Mouse (Mus musculus): ENCODE results near the gene Usp37. TPM values are rescaled to one million over a fixed set of nuclear protein-coding genes. Genes with fewer than 3 reads are reported as not detected.
A peak's percentile ranks its signal among the peaks of the same experiment; 100 is the strongest.

Gene Usp37
- polyA plus RNA-seq (2015; fragmentation: Nextera tagmentation; extraction: Ambion mirVana), result 9.1 and 9.8 TPM in 2 replicates

DNA sequence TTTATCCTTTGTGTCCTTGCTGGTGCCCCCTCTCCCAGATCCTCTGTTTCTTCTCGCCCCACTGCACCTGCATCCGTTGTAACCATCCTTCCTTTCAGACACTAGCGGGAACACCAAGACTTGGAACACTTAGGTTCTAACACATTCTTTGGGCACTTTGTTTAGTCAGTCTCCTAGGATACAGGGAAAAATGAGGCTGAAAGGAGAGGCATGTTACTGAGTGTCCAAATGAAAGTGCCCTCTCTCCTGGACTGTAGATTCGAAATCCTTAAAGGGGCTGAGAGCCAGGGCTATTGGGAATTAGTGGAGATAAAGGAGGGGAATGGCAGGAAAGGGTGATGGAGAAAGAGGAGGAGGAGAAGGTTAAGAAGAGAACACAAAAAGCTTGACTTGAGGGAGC is at the start of gene Usp37:
Gene Usp37, minus strand, starts transcription at position 101 of the 400 bp plus-strand sequence.
- no peak for TF ChIP-seq EP300 (IDR thresholded peaks at IDR 0.05)
- Histone ChIP-seq H3K36me3 (ENCODE audit: insufficient read depth, low read length) (no peaks in the 10 kb centered on the region), H3K27ac (ENCODE audit: low read length) (no peak within 1 kb of the TSS), H3K4me1 (ENCODE audit: insufficient read depth, low read depth, low read length) (no peaks in the 10 kb centered on the region), H3K27me3 (replicated peaks; ENCODE audit: insufficient read depth, low read length) (no peaks in the 10 kb centered on the region), H3K4me2 (replicated peaks; ENCODE audit: low read depth, low read length) (0 out of 2 replicates have a peak within 1 kb of the TSS, but pooled peaks have one; percentile 22), H3K9ac (replicated peaks; ENCODE audit: low read depth) (no peak within 1 kb of the TSS), H3K4me3 (ENCODE audit: low read depth, low read length) (no peak within 1 kb of the TSS), H3K9me3 (ENCODE audit: low read length) (no peaks in the 10 kb centered on the region)
- ATAC-seq, result no peak
- WGBS, result 59% methylated on average over 4 of the region's 4 CpGs
- no peak for DNase-seq (ENCODE audit: low spot score)

DNA sequence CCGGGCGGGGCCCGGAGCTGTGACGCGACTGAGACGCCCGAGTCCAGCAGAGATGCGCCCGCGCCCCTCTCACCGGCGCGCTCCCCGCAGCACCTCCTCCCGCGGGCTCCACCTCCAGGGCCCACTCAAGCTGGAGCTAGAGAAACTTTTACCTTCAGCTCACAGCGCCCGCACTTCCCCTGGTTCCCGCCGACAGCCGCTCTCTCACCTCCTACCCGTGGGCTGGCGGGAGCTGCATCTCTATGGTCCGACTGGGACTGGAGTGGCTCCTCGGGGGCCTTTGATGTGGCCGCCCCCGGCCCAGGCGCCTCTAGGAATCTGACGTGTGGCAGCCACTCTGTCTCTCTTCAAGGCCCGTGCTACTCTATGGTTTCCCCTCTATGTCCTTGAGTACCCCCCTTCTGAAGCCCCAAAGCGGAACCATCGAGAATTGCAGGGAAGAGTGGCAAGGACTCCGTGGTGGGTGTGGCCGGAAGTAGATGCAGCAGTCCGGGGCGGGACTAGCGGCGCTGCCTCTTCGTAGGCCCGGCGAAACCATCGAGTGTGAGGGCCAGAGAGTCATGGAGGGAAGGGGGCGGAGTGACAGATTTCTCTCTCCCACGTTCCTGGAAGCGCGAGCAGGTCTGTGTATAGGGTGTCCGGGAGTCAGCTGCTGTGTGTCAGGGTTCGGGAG is 43.8 kb upstream of the Usp37 start, which contains the start of the genes Zfp142 and Bcs1l:
Gene Zfp142, minus strand, starts transcription at position 474 of the 673 bp plus-strand sequence.
Gene Bcs1l, plus strand, starts transcription at position 517 of the 673 bp plus-strand sequence.
- no peaks in the 10 kb centered on the region for H3K27me3 ChIP-seq (replicated peaks; ENCODE audit: insufficient read depth, low read length)
- H3K27ac ChIP-seq (ENCODE audit: low read length), result peak within 1 kb of the TSS; percentile 55
- DNase-seq (ENCODE audit: low spot score), result peak; percentile 100
- peak within 1 kb of the TSS; percentile 72 for H3K4me3 ChIP-seq (ENCODE audit: low read depth, low read length)
- TF ChIP-seq EP300 (IDR thresholded peaks at IDR 0.05) (peak; percentile 80), CTCF (IDR thresholded peaks at IDR 0.05) (peak; percentile 40)
- H3K9me3 ChIP-seq (ENCODE audit: low read length), result no peaks in the 10 kb centered on the region
- H3K9ac ChIP-seq (replicated peaks; ENCODE audit: low read depth), result peak within 1 kb of the TSS; percentile 50
- peak within 1 kb of the TSS; percentile 72 for H3K4me2 ChIP-seq (replicated peaks; ENCODE audit: low read depth, low read length)
- WGBS, result 0% methylated on average over 48 of the region's 48 CpGs
- ATAC-seq, result peak; percentile 98
- H3K4me1 ChIP-seq (ENCODE audit: insufficient read depth, low read depth, low read length), result peaks cover 5% of the 10 kb centered on the region; the same call in 1 of the 2 replicates
- peaks cover 8% of the 10 kb centered on the region; the same call in 1 of the 2 replicates for H3K36me3 ChIP-seq (ENCODE audit: insufficient read depth, low read length)

DNA sequence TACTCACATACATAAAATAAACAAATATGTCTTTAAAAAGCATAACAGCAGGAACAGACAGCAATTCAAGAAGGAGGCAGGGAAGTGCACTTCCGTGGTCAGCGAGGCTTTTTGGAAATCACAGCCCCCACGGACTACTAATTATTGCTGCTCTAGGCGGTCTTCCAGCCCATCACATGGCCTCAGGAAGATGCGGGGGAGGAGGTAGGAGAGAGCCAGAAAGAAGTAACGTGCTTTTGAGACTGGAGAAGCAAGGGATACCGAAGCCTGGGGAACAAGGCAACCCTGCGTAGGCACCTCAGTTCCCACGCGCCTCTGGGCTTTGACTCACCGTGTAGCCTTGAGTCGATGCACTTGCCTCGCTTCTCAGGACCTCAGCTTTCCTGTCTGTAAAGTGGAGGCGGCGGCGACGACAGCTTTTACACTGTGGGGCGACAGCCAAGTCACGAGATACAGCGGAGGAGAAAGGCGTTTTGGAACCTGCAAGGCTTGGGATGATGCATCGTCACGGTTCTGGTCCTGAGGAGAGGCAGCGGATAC is 43.2 kb upstream of the Usp37 start:
- no peak for ATAC-seq
- peak overlapping the region; percentile 72 for H3K4me2 ChIP-seq (replicated peaks; ENCODE audit: low read depth, low read length)
- no peaks in the 10 kb centered on the region for H3K9me3 ChIP-seq (ENCODE audit: low read length)
- no peak for TF ChIP-seq CTCF (IDR thresholded peaks at IDR 0.05)
- no peak for TF ChIP-seq EP300 (IDR thresholded peaks at IDR 0.05)
- no peaks in the 10 kb centered on the region for H3K27me3 ChIP-seq (replicated peaks; ENCODE audit: insufficient read depth, low read length)
- peak overlapping the region; percentile 72 for H3K4me3 ChIP-seq (ENCODE audit: low read depth, low read length)
- under 1% methylated on average over 24 of the region's 24 CpGs for WGBS
- peak overlapping the region; percentile 55 for H3K27ac ChIP-seq (ENCODE audit: low read length)
- H3K4me1 ChIP-seq (ENCODE audit: insufficient read depth, low read depth, low read length), result peaks cover 5% of the 10 kb centered on the region; the same call in 1 of the 2 replicates
- peak overlapping the region; percentile 41 for H3K9ac ChIP-seq (replicated peaks; ENCODE audit: low read depth)
- peak; percentile 26 for DNase-seq (ENCODE audit: low spot score)
- H3K36me3 ChIP-seq (ENCODE audit: insufficient read depth, low read length), result peaks cover 8% of the 10 kb centered on the region; the same call in 1 of the 2 replicates

DNA sequence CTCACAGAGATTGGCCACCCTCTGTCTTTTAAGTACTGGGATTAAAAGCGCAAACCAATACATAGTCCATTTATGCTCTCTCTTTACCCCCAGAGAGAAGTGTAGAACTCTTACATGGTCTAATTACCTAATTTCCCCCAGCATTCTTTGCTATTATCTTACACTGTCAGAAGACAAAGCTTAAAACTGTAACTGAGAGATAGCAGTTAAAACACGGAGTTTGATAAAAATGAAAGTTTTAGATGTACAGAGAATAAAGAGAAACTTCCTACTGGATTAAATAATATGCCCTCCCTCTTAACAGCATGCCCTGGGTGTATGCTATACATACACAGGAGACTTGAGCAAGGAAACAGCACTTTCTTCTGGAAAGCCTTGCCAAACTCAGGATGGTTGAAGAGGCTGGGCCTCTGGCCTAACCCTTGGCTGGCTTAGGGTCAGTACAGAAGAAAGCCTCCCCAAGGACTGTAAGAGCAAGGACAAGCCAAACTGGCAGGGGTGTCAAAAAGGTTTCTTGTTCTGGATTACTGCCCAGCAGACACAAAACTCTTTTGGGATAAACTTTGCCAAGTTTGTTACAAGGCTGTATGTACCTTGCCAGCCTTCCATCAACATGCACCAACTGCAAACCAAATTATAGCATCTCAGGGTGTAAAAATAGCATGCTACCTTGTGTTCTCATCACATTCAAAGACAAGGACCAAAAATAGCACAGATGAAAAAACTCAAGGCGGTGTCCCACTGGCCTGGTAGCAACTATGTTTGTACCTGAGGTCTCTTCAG is 40.7 kb upstream of the Usp37 start:
- Histone ChIP-seq H3K27me3 (replicated peaks; ENCODE audit: insufficient read depth, low read length) (no peaks in the 10 kb centered on the region), H3K9ac (replicated peaks; ENCODE audit: low read depth) (no peak overlapping the region), H3K4me3 (ENCODE audit: low read depth, low read length) (no peak overlapping the region), H3K4me1 (ENCODE audit: insufficient read depth, low read depth, low read length) (peaks cover 5% of the 10 kb centered on the region; the same call in 1 of the 2 replicates), H3K36me3 (ENCODE audit: insufficient read depth, low read length) (peaks cover 5% of the 10 kb centered on the region; the same call in 1 of the 2 replicates), H3K4me2 (replicated peaks; ENCODE audit: low read depth, low read length) (no peak overlapping the region), H3K27ac (ENCODE audit: low read length) (no peak overlapping the region), H3K9me3 (ENCODE audit: low read length) (no peaks in the 10 kb centered on the region)
- TF ChIP-seq CTCF (IDR thresholded peaks at IDR 0.05) (no peak), EP300 (IDR thresholded peaks at IDR 0.05) (no peak)
- DNase-seq (ENCODE audit: low spot score) (no peak), ATAC-seq (no peak)
- 87% methylated on average over 3 of the region's 3 CpGs for WGBS

DNA sequence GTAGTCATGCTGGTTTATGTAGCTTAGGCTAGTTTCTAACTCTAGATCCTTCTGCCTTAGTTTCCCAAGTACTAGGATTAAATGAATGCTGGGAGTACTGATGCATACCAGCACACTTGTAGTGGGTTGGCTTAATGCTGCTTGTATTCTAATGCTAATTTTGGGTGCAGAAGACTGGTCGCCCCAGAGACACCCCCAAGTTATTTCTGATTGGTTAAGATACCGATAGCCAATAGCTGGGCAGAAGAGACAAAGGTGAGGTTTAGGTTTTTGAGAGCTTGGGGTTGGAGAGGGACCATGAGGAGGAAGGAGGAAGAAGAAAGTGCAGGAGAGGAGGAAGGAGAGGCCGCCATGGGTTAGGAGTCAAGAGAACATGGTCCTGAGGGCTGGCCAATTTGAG is 38.5 kb upstream of the Usp37 start:
- no peaks in the 10 kb centered on the region for H3K9me3 ChIP-seq (ENCODE audit: low read length)
- peaks cover 20% of the 10 kb centered on the region; the same call in 1 of the 2 replicates for H3K36me3 ChIP-seq (ENCODE audit: insufficient read depth, low read length)
- TF ChIP-seq EP300 (IDR thresholded peaks at IDR 0.05) (no peak), CTCF (IDR thresholded peaks at IDR 0.05) (no peak)
- H3K4me3 ChIP-seq (ENCODE audit: low read depth, low read length), result no peak overlapping the region
- H3K4me2 ChIP-seq (replicated peaks; ENCODE audit: low read depth, low read length), result no peak overlapping the region
- no peaks in the 10 kb centered on the region for H3K27me3 ChIP-seq (replicated peaks; ENCODE audit: insufficient read depth, low read length)
- H3K9ac ChIP-seq (replicated peaks; ENCODE audit: low read depth), result no peak overlapping the region
- DNase-seq (ENCODE audit: low spot score), result no peak
- no peak for ATAC-seq
- 85% methylated on average over 3 of the region's 3 CpGs for WGBS
- H3K27ac ChIP-seq (ENCODE audit: low read length), result no peak overlapping the region
- H3K4me1 ChIP-seq (ENCODE audit: insufficient read depth, low read depth, low read length), result peaks cover 5% of the 10 kb centered on the region; the same call in 1 of the 2 replicates

Measured in lung, postnatal 0 days (tissue).